Mouse (Mus musculus) small intestine, adult 2 months (tissue): ENCODE measurements at regions not wholly inside any gene's neighbourhood (a gene's known extent, or its start where the extent isn't known, plus 50 kb on each side); places are given as distances from the start of the nearest gene placed in this dataset.

Experiments used
- CTCF ChIP-seq: fragments of 200-500 bp; IDR thresholded peaks from 2 replicates; pipeline ENCODE4 v1.5.1; 2012; ENCODE audit warnings: low read depth, mild to moderate bottlenecking, control low read depth, inconsistent platforms, low read length, moderate library complexity, mixed read lengths; ENCODE audit not compliant: insufficient replicate concordance, insufficient read length; ENCODE audit errors: extremely low read depth
- POLR2A ChIP-seq: fragments of 200-500 bp; IDR thresholded peaks from 2 replicates; pipeline ENCODE4 v1.6.1; 2012; ENCODE audit warnings: low read depth, mild to moderate bottlenecking, control low read depth, inconsistent platforms, low read length, moderate library complexity

DNA sequence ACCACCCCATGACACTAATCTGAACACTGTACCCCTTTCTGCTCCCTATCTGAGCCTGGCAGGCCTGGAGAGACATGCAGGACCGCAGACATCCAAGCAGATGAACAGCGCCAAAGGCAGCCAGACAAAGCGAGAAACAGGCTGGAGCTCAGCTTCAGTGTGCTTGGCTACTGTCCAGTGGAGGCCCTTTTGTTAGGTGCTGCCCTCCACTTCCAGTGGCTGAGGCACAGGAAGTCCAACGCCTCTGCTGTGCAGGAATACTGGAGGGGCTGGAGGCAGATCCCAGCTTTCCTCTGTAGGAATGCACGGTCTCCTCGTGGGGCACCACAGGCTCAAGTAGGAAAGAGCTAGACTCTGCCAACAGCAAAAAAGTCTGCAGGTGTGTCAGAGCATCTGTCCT lies 112.6 kb downstream of the Mrm1 start:
- no peak for TF ChIP-seq POLR2A
- no peak for TF ChIP-seq CTCF
